Mouse (Mus musculus) urinary bladder, adult 18-20 months (tissue): ENCODE data around the gene Ppm1h.

Source experiments
- DNase-seq, 2 experiments: peaks; one replicate each; pipeline ENCODE4 v3.0.0; 2022; ENCODE audit warnings: low spot score in 2 of 2, mixed read lengths in 2 of 2

Gene Ppm1h

GRCm38 (mm10) chr10:122807127-122808105 is 128.9 kb downstream of the Ppm1h start:
- peak; percentile 40 to 53 for DNase-seq

GRCm38 (mm10) chr10:122808186-122808585 is 129.6 kb downstream of the Ppm1h start:
- DNase-seq = no peak

DNA sequence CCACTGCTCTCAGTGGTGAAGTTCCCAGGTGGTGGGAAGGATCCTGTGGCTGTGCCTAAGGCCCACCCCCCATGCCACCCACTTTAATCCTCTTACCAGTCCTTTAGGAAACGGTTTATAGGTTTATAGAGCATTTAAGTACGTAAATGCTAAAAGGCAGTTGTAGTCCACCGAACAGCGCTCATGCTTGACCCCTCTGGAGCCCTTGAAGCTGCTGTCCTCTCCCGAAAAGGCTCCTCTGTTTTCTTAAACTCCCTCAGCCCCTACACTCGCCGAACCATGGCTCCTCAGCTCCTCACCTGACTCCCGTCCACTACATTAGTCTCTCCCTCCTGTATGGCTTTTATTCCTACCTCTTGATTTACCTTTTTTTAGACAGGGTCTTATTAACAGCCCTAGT is 131.3 kb downstream of the Ppm1h start:
- DNase-seq = no peak

- DNase-seq = peak in 1 of 2 experiments; percentile 68
Measured at GRCm38 (mm10) chr10:122815094-122815493, 136.5 kb downstream of the Ppm1h start.

DNA sequence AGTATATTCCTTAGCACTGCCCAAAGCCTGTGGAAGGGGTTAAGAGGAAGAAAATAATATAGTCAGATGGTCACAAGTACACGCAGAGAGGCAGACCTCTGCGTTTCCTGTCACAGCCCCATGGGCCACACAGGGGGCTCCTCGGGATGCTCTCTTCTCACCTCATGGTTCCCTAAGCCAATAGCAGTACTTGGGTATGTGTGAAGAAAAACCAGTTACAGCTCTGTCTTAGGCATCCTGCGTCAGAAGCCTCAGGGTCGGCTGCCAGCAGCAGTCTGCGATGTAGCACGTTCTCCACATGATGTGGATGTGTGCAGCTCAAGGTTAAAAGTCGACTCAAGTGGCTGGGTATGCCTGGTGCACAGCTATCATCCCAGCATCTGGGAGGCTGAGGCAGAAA is 139.2 kb downstream of the Ppm1h start:
- DNase-seq = no peak

- no peak for DNase-seq
Measured at GRCm38 (mm10) chr10:122819808-122820207, 141.2 kb downstream of the Ppm1h start.

- DNase-seq = no peak
Measured at GRCm38 (mm10) chr10:122821549-122821948, 143.0 kb downstream of the Ppm1h start.

GRCm38 (mm10) chr10:122823642-122824041 is 145.1 kb downstream of the Ppm1h start:
- no peak for DNase-seq

GRCm38 (mm10) chr10:122826696-122827331 is 148.3 kb downstream of the Ppm1h start:
- DNase-seq = no peak

DNA sequence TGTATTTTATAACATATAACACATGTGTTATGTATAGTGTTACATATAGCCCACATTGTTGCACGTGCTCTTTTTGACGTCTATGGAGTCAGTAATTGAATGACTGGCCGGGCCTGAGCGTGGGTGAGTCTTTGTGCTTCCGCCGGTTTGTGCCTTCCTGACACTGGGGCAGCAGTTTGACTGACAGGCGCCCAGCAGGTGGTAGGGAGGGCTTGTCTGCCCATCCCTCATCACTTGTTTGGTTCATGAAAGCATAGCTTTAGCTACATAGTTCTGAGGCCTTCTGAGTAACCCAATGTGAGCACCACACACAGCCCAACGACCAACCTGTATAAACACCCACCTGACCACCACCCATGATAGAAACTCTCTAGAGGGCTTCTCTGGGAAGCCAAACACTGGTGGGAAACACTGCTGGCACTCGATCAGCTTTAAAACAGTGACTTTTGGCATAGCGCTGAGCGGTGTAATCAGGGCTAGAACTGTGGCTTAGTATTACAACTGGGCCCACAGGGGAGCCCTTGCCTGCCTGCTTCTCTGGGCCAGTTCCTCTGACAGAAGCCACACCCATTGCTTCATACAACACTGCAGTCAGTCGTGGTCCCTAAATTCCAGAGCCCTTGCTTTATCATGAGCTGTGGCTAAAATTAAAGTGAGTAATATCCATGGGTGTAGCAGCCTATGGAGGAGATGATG is 149.3 kb downstream of the Ppm1h start:
- no peak for DNase-seq

- no peak for DNase-seq
Measured at GRCm38 (mm10) chr10:122829801-122830217, 151.2 kb downstream of the Ppm1h start.

DNA sequence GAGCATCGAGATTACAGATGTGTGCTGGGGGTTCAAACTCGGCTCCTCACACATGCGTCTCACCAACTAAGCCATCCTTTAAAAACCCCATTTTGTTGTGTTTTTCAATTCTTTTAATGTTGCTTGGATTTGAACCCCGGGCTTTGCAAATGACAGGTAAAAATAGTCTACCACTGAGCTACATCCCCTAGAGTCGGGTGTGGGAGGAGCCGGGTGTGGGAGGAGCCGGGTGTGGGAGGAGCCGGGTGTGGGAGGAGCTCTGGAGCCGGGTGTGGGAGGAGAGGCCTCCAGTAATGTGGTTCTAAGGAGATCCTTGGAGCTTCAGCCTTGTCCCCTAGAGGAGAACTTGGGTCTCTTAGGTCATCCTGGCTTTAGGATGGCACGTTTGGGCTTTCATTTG is 152.1 kb downstream of the Ppm1h start:
- no peak for DNase-seq

GRCm38 (mm10) chr10:122842014-122842413 is 163.5 kb downstream of the Ppm1h start:
- no peak for DNase-seq

DNA sequence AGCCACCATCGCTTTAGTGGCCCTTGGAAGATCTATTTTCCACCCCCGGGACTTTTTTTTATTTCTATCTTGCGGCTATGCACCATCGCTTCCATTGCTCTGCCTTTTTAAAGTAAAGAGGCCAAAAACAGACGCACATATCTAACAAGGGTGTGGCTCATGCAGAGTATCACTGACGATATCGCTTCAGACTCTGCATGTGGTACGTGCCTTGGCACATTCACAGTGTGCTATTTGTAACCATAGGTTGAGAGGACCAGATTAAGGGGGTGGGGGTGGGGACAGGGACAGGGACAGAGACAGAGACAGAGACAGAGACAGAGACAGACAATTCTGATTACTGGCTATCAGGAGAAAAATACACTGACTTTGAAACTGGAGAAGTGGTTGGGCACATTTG is 164.4 kb downstream of the Ppm1h start:
- no peak for DNase-seq

DNA sequence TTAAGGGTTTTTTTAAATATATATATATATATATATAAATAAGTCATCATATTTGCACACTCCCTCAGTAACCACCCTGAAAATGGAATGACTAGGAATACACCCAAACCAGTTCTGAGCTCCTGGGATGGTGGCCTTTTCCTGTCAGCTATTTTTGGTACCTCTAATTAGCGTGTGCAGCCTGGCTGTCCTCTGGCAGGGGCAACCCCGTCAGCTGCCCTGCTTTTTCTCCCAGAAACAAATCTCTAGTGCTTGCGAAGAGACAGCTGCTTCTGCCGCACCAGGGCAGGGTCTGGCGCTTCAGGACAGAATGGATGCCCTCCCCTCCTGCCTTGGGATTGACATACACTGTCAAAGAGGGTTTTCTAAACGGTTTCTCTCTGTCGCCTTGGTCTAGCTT is 166.9 kb downstream of the Ppm1h start:
- no peak for DNase-seq

DNA sequence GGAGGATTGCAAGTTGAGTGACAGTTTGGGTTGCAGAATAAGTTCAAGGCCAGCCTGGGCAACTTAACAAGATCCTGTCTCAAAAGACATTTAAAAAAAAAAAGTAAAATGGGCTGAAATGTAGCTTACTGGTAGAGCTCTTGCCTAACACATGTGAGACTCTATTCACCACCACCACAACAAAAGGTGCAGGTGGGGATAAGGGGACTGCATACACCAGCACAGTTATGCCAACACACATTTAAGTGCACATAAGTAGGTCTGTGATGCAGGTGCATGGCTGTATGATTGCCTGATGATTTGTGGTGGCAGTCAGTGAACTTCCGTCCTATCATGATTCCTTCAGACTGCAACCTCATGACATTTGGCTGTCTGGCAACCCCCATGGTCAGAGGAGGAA is 167.9 kb downstream of the Ppm1h start:
- DNase-seq = no peak

DNA sequence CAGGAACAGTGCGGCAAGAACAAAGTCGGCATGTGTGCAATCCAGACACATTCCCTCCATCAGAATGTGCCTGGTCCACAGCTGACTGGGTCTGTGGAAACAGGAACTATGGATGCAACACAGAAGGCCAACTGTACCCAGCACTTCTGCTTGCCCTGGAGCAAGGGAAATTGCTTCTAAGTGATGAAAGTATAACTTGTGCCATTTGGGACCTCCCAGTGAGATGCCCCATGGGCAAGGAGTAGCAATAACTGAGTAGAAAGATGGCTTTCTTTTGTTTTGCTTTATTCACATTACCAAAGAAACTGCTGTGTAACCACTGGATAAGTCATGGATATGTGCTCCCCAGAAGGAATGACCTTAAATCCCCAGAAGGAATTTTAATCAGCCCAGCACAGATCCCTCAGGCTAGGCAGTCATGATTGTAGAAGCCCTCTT is 169.5 kb downstream of the Ppm1h start:
- DNase-seq = no peak

DNA sequence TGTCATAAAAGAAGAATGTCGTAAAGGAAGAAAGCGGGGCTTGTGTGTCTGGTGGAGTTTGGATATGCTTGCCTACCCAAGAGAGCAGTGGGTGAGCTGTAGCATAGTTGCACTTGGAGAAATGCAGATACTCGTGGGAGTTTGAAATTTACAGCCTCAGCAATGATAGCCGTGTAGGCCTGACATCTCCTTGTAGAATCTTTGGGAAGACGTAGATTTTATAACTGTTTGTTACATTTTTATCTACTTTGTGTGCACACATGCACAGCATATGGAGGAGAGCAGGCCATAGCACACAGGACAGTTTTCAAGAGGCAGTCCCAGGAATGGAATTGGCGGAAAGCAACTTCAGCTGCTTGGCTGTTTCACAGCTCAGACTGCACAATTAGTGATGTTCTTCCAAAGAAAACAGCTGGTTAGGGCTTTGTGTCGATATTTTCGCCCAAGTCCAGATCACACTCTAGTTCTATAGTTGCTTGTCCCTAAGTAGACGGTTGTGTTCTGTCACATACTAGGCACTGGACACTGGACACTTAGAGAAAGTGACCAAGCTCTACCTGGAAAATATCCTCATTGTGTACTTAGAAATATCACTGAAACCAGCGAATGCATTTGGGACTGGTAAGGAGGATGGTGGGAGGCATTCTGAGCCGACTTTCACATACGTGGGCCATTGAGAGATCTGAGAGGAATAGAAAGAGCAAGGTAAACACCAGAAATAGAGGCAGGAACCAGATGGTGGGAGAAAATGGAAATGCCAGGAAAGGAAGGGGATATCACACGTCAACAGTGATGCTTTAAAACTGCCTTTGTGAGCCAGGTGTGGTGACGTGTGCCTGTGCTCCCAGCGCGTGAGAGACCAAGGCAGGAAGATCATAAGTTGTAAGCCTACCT is 173.0 kb downstream of the Ppm1h start:
- no peak for DNase-seq

DNA sequence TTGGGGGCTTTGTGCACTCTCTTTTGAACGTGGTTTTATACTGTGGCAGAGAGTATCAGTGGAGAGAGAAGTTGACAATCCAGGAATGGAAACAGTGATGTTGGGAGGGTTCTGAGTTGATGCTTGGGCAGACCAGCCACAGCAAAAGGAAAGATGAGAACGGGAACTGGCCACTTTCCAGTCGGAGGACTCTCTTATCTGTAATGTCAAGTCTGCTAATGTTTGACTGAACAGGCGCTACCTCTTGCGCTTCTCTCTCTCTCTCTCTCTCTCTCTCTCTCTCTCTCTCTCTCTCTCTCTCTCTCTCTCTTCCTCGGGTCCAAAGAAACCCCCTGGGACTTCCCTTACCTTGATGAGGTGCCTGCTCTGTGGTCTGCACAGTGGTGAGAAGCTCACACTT is 176.0 kb downstream of the Ppm1h start:
- DNase-seq = no peak

DNA sequence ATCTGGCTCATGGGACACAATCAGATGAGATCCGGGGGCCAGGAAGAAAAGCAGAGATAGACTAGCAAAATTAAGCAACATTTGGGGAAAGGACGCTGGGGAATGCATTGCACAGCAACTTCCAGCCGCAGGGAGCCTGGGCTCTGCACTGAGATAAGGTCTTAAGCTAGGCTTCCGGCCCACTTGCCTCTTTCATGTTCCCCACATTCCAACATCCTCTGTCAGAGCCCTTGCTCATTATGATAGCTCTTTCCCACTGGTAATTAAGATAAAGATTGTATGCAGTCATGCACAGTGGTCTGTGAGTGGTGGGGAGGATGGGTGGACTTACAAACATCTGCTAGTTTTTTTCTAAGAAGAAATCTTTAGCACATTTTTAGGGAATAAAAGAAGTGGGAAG is 176.6 kb downstream of the Ppm1h start:
- DNase-seq = no peak

DNA sequence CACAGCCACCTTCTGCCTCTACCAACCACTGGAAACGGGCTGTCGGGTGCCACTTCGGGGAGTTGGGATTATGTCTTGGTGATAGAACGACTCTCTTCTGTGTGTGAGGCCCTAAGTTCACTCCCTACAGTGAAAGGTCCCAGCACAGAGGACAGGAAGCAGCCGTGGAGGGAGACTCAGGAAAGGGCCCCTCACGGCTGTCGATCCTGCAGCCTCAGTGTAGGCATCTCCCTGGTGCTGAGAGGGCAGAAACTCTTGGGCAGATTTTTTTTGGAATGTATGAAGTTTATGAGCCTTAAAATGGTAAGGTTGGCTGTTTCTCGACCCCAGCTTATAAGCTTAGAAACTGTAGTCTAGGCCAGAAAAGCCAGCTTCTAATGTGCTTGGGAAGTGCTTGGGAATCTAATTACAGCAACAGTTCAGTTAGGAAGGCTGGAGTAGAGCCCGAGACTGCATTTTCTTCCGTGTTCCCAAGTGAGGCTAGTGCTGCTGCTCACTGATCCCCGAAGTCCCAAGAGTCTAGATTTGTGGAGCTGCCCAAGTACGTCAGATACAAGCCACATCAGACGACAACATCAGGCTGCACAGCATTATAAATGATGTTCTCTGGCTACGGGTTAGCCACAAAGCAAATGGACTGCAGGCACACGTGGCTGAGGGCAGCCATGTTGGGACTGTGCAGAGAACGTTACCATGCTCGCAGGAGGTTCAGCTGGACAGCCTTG is 177.6 kb downstream of the Ppm1h start:
- no peak for DNase-seq
